Comparison of ENCODE assay signal across 14 mouse cellular contexts in genomic region chr17:80411182-80411581, GRCm38 (mm10). TPM values are rescaled to one million over a fixed set of nuclear protein-coding genes. Genes with fewer than 3 reads are reported as not detected.
DNase-seq lines count a peak whose midpoint lies in the region; ATAC-seq and TF ChIP-seq lines count a peak whose summit lies in the region.
"Had no signal": no experiment of that assay in that cellular context is flagged by ENCODE, and none has a peak within 500 bp of the region (broad histone marks: within the 10 kb centered on the region; RNA-seq: fewer than 3 reads in every experiment).

No protein-coding gene starts in this region.

- H3K4me1 ChIP-seq in forebrain, postnatal 0 days (ENCODE audit: insufficient read depth) = no peaks in the 10 kb centered on the region
- no peaks in the 10 kb centered on the region for H3K4me1 ChIP-seq in forebrain, embryonic 12.5 days
- no peaks in the 10 kb centered on the region for H3K4me1 ChIP-seq in liver, embryonic 14.5 days (replicated peaks; ENCODE audit: control insufficient read depth in 2 of 2, insufficient read depth in 2 of 2, low read length in 1 of 2)
- H3K4me1 ChIP-seq in lung, adult 2 months (ENCODE audit: control insufficient read depth, insufficient read depth, low read length) = no peaks in the 10 kb centered on the region
- H3K4me1 ChIP-seq: embryonic facial prominence, embryonic 10.5 days; forebrain, embryonic 13.5 days; kidney, embryonic 15.5 days had no signal

- H3K27me3 ChIP-seq in forebrain, postnatal 0 days (ENCODE audit: insufficient read depth, low read length) = no peaks in the 10 kb centered on the region
- no peaks in the 10 kb centered on the region for H3K27me3 ChIP-seq in forebrain, embryonic 12.5 days
- no peaks in the 10 kb centered on the region for H3K27me3 ChIP-seq in liver, embryonic 14.5 days (ENCODE audit: control insufficient read depth, insufficient read depth, low read length)
- H3K27me3 ChIP-seq: forebrain, embryonic 13.5 days; kidney, embryonic 15.5 days had no signal

- no peak overlapping the region for H3K27ac ChIP-seq in forebrain, postnatal 0 days (ENCODE audit: low read depth, low read length)
- no peak overlapping the region for H3K27ac ChIP-seq in forebrain, embryonic 12.5 days
- H3K27ac ChIP-seq in liver, embryonic 14.5 days = no peak overlapping the region
- H3K27ac ChIP-seq: embryonic facial prominence, embryonic 10.5 days; forebrain, embryonic 13.5 days; kidney, embryonic 15.5 days had no signal

- TF ChIP-seq POLR2A in lung, adult 2 months (IDR thresholded peaks at IDR 0.05; ENCODE audit: borderline replicate concordance, extremely low read depth, low read depth, low read length) = no peak

- H3K9ac ChIP-seq in forebrain, postnatal 0 days = no peak overlapping the region
- no peak overlapping the region for H3K9ac ChIP-seq in forebrain, embryonic 12.5 days
- H3K9ac ChIP-seq in liver, embryonic 14.5 days (replicated peaks) = no peak overlapping the region
- H3K9ac ChIP-seq: forebrain, embryonic 13.5 days; kidney, embryonic 15.5 days had no signal

- TF ChIP-seq EP300 in liver, embryonic 14.5 days (IDR thresholded peaks at IDR 0.05; ENCODE audit: low read depth) = no peak

- no peak for DNase-seq in forebrain, postnatal 0 days
- no peak for DNase-seq in liver, embryonic 14.5 days (ENCODE audit: low read depth in 3 of 3, low spot score in 3 of 3)
- no peak for DNase-seq in liver
- DNase-seq in ES-CJ7 (ENCODE audit: low read depth, low spot score) = peak; percentile 37
- no peak for DNase-seq in layer of hippocampus, adult 18-20 months (ENCODE audit: low spot score in 2 of 2)
- DNase-seq in lung, adult 2 months = no peak
- DNase-seq: adrenal gland, postnatal 10 days had no signal

- no peak for ATAC-seq in forebrain, postnatal 0 days
- ATAC-seq in forebrain, embryonic 12.5 days (ENCODE audit: low FRiP score) = no peak
- ATAC-seq in liver, embryonic 14.5 days (ENCODE audit: insufficient read depth) = no peak
- ATAC-seq in megakaryocyte progenitor cell, adult 5-6 weeks (replicated peaks; ENCODE audit: poor library complexity) = peak; percentile 96
- ATAC-seq: forebrain, embryonic 13.5 days had no signal

- peaks cover 61% of the 10 kb centered on the region for H3K36me3 ChIP-seq in forebrain, postnatal 0 days (ENCODE audit: insufficient read depth)
- peaks cover 76% of the 10 kb centered on the region for H3K36me3 ChIP-seq in forebrain, embryonic 12.5 days (replicated peaks)
- peaks cover 22% of the 10 kb centered on the region for H3K36me3 ChIP-seq in liver, embryonic 14.5 days (replicated peaks; ENCODE audit: control insufficient read depth, insufficient read depth, low read depth)

- no peak overlapping the region for H3K4me2 ChIP-seq in forebrain, postnatal 0 days (ENCODE audit: low read depth)
- no peak overlapping the region for H3K4me2 ChIP-seq in forebrain, embryonic 12.5 days
- H3K4me2 ChIP-seq in liver, embryonic 14.5 days (ENCODE audit: low read depth) = no peak overlapping the region
- H3K4me2 ChIP-seq: forebrain, embryonic 13.5 days; kidney, embryonic 15.5 days had no signal

- 59% methylated on average over 1 of the region's 1 CpGs for WGBS in forebrain, postnatal 0 days
- WGBS in forebrain, embryonic 12.5 days = 69% methylated on average over 1 of the region's 1 CpGs
- 48% methylated on average over 1 of the region's 1 CpGs for WGBS in liver, embryonic 14.5 days (ENCODE audit: insufficient replicate concordance)
- WGBS in lung, adult 2 months = 58% methylated on average over 1 of the region's 1 CpGs

- H3K4me3 ChIP-seq in forebrain, postnatal 0 days (ENCODE audit: low read depth, low read length) = no peak overlapping the region
- H3K4me3 ChIP-seq in forebrain, embryonic 12.5 days (replicated peaks) = no peak overlapping the region
- no peak overlapping the region for H3K4me3 ChIP-seq in liver, embryonic 14.5 days (ENCODE audit: insufficient read depth in 1 of 2, low read depth in 2 of 2, low read length in 2 of 2)
- H3K4me3 ChIP-seq in lung, adult 2 months (replicated peaks; ENCODE audit: extremely low read depth, low read depth, low read length) = no peak overlapping the region
- H3K4me3 ChIP-seq: embryonic facial prominence, embryonic 10.5 days; forebrain, embryonic 13.5 days; kidney, embryonic 15.5 days had no signal

- no peaks in the 10 kb centered on the region for H3K9me3 ChIP-seq in forebrain, postnatal 0 days (ENCODE audit: low read length)
- no peaks in the 10 kb centered on the region for H3K9me3 ChIP-seq in forebrain, embryonic 12.5 days
- H3K9me3 ChIP-seq in liver, embryonic 14.5 days (ENCODE audit: control insufficient read depth, low read length) = no peaks in the 10 kb centered on the region; the same call in 1 of the 2 replicates
- H3K9me3 ChIP-seq: embryonic facial prominence, embryonic 10.5 days; forebrain, embryonic 13.5 days; kidney, embryonic 15.5 days had no signal

- peak; percentile 64 for TF ChIP-seq CTCF in forebrain, postnatal 0 days (IDR thresholded peaks at IDR 0.05; ENCODE audit: low read depth)
- peak; percentile 32; the same call in 1 of the 2 replicates for TF ChIP-seq CTCF in liver, embryonic 14.5 days (IDR thresholded peaks at IDR 0.05; ENCODE audit: low read depth)
- TF ChIP-seq CTCF in lung, adult 2 months (IDR thresholded peaks at IDR 0.05; ENCODE audit: insufficient read depth, low read length) = no peak

RNA-seq across cellular contexts. Expression of gene Gm10190, which starts 37.8 kb away (rescaled TPM):
- total RNA-seq in forebrain, postnatal 0 days (2014; rRNA removed) = not detected in 2 replicates
- 3.5 and 3.9 TPM in 2 replicates for polyA plus RNA-seq in forebrain, postnatal 0 days (2015; fragmentation: Nextera tagmentation; extraction: Ambion mirVana)
- polyA plus RNA-seq in forebrain, embryonic 12.5 days (2016; fragmentation: Nextera tagmentation; extraction: Ambion mirVana) = 1.9 and 2.0 TPM in 2 replicates
- polyA plus RNA-seq in liver, embryonic 14.5 days (2012; rRNA removed) = not detected in 2 replicates
- polyA plus RNA-seq in liver, embryonic 14.5 days (2014; fragmentation: Nextera tagmentation; extraction: Ambion mirVana) = not detected in 2 replicates
- total RNA-seq in megakaryocyte progenitor cell, adult 5-6 weeks (2015) = not detected in 2 replicates
- total RNA-seq in megakaryocyte progenitor cell, adult 5-6 weeks (2017) = not detected in 2 replicates
- 1 to 10 TPM; 1.7 to 1.8 TPM for total RNA-seq in layer of hippocampus, adult 18-20 months (2021)
- polyA plus RNA-seq in lung, adult 2 months (2012; rRNA removed) = 0.79 TPM in 1 of 2 replicates, not detected in the other
- total RNA-seq: hematopoietic stem cell, adult 5-6 weeks had no signal
- polyA plus RNA-seq: liver, embryonic 16.5 days had no signal
